Mouse (Mus musculus): ENCODE results near the gene Irgm1.
"Not testable (repeated sequence)": the region's sequence is repeated elsewhere in the genome, so short reads cannot be mapped to it uniquely, and the experiment has no call there.

Gene Irgm1

DNA sequence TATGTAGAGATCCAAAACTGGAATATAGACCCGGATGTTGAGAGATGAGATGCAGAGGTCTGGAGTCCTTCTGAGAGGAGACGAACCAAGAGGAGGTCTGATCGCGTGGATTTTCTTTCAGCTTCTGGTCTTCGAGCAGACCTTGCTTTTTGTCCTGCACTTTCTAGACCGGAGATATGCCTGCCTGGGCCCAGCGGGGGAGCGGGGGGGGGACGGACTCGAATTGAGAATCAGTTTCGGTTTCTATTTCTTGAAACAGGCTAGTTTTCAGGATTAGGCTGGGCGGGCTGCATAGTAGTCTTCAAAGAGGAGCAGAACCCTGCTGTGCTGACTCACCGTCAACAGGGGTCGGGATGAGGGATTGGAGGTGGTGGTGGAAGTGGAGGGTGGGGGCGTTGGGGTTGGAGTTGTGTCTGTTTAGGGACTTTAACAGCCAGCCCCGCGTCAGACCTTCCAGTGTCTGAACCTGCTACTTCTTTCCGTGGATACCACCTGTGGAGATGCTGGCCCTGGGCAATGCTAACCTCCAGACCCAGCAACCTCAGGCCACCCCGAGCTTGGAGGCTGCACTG lies at the start of gene Irgm1:
Gene Irgm1 (minus strand): TSS at position 483 of the 572 bp plus-strand sequence.
- peak; percentile 90 for DNase-seq (ENCODE audit: low read depth, low spot score)

DNA sequence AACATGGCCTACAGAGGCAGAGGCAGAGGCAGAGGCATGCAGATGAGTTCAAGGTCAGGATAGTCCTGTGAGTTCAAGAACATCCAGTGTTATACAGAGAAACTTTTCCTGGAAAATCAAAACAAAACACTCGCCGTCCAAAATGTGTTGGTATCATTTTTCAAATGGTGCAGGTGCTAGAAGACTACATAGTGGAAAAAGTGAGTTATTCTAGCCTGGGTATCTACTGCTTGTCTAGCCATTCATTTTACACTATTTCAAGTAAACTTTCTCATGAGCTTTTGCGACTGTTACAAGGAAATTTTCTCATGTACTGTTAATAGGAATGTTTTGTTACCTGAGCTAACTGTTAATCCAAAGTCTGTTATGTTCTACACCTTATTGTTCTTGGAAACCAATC lies 46.9 kb upstream of the Irgm1 start:
- no peak for DNase-seq (ENCODE audit: low read depth, low spot score)

DNA sequence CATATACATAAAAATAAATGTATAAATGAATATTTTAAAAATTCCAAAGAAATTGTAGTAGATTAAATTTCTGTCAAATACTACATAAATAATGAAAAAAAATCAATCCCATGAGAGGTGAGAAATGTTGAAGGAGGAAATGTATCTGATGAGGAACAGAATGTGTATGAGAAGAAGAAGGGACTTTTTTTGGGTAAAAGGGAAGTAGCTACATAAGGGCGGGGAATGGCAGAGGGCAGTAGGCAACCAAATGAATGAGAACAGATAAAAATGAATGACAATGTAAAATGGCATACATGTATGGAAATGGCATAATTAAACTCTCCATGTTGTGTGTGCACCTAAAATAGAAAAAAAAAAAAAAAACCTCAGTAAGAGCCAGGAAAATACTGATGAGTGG lies 42.1 kb upstream of the Irgm1 start:
- no peak for DNase-seq (ENCODE audit: low read depth, low spot score)

DNA sequence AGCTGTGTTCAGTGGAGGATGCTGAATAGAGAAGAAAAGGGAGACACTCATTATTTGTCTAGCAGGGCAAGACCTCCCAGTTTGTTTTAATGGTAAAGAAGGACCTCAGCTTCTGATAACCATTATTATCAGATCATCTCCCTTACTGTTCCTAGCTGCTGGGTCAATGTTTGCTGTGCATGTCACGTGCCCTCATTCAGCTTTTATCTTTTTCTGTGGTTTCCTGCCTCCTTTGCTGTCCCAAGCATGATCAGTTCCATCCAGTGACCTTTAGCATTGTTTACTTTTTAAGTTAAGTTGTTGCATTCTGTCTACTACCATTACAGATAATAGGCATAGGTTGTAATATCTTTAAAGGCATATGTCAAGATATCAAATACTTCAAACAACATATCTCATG lies 37.0 kb upstream of the Irgm1 start:
- DNase-seq (ENCODE audit: low read depth, low spot score): no peak

DNA sequence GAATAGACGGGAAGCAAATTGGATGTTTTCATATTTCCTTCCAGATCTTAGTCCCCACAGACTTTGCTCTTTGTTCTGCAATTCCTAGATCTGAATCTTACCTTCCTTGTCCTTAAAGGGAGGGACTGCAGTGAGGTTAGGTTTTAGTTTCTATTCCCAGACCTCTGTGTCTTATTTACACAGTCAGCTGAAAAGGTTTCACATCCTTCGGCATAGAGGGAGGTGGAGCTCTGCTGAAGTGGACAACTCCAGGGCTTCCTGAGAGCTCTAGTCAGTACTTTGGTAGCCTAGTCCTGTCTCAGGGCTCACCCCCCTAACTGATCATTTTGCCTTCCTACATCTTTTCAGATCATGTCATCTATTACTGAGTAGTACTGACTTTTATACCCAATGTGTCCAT lies 30.5 kb upstream of the Irgm1 start, which contains the start of gene Gm5431:
Gene Gm5431 (minus strand): TSS at position 194 of the 400 bp plus-strand sequence.
- no peak for DNase-seq (ENCODE audit: low read depth, low spot score)

DNA sequence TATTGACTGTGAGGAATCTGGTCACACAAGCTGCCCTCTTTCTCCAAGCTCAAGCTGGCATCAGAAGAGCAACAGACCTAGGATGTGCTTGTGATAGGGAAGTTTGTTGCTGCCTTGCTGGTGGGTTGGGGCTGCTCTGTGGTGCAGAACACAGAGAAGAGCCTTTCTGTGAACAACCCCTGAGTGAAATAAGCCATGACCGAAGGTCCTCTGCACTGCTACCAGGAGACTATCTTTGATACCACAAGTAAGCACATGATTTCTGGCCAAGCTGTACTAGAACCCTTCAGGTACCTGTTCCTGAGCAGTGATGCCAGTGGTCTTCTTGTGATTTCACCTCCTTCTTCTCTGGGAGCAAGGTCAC lies 30.1 kb upstream of the Irgm1 start:
- DNase-seq (ENCODE audit: low read depth, low spot score): not testable (repeated sequence)

DNA sequence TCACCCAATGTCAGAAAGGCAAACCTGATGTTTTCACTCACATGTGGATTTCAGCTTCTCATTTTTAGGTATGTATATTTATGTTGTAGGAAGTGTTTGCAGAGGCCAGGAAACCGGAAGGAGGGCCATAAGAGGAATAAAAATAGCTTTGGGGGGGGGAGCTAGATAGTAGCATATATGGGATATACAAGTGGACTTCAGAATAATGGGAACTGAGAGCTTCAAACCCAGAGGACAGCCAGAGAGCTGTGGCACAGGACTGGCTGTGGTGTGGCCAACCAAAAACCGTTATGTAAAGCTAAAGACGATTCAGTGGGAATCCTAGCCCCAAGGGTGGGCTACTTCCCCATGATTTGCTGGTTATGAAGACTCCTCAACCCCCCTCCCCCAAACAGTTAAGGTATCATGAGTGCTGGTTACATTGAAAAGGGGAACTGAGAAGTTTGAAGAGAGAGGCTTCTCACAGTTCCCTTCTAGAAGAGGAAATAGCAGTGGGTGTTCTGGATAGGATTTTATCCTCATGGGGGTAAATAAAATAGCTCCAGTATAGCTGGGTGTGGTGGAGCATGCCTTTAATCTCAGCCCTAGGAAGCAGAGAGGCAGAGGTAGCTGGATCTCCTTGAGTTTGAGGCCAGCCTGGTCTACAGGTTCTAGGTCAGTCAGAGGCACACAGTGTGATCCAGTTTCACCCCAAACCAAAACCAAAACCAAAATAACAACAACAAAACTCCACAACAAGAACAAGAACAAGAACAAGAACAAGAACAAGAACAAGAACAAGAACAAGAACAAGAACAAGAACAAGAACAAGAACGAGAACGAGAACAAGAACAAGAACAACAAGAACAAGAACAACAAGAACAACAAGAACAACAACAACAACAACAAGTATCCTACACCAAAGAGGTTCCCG lies 29.4 kb upstream of the Irgm1 start:
- not testable (repeated sequence) for DNase-seq (ENCODE audit: low read depth, low spot score)

DNA sequence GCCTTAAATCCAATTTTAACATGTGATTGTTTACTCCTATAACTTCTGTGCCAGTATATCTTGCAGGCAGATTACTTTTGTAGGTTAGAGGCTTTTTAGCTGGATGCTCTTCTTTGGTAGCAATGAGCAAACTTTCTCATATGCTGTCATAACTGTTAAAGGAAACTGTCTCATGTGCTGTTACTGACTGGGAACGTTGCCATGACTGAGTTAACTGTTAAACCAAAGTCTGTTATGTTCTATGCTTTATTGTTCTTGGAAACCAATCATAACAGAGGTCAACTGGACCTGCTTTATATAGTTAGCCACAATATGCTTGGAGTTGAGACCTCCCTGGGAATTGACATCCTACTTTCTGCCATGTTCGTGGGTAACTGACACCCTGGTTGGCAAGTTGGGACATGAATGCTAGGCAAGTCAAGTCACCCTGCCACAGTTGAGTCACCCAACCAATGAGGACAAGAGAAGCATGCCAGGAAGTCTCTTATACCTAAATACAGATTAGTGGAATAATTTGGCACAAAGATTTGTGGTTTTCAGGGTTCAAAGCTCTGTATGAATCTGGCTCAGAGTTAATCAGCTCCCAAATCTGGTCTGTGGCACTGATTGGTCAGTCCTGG lies 27.4 kb upstream of the Irgm1 start:
- DNase-seq (ENCODE audit: low read depth, low spot score): no peak

DNA sequence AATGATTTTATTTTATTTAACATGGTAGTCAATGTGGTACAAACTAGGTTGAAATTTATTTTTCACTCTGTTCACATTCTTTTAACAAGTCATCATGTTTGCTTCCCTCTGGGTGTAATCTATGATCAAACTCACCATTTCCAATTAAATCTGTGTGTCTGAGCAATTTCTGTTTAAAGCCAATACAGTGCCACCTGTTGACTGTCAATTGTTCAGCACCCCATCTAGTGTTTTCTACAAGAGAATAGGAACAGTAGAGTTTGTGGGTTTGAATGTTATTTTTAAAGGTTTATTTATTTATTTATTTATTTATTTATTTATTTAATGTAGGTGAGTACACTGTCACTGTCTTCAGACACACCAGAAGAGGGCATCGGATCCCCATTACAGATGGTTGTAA lies 5.2 kb upstream of the Irgm1 start:
- no peak for DNase-seq (ENCODE audit: low read depth, low spot score)

DNA sequence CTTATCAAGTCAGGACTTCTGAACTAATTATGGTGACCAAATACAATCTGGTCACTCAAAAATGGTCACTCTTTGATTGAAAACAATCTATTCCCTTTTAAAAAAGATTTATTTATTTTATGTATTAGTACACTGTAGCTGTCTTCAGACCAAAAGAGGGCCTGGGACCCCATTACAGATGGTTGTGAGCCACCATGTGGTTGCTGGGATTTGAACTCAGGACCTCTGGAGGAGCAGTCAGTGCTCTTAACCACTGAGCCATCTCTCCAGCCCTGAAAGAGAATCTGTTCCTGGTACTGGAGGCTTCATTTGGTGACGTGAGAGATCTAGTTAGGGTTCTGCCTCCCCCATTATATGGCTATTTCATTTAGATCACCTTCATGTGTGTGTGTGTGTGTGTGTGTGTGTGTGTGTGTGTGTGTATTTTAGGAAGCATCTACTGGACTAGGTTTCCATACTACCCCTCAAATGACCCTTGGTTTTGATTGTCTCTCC lies 3.9 kb upstream of the Irgm1 start:
- not testable (repeated sequence) for DNase-seq (ENCODE audit: low read depth, low spot score)

DNA sequence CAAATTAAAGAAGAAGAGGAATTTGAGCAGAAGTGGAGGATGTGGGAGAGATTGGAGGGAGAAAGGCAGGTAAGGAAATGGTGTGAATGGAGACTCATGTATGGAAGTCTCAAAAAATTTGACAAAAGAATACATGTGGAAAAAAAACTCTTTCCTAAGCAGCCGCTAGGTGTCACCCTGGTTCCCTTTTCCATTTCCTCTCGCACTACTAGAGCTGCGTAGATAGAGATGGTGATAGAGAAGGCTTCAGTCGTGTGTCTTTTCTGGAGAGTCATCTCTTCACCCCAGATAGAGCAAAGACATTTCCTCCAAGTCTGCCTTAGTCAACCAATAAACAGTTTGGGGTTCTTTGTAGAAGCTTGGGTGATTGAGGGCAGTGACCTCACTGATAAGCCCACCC lies 3.0 kb upstream of the Irgm1 start:
- DNase-seq (ENCODE audit: low read depth, low spot score): peak; percentile 60

DNA sequence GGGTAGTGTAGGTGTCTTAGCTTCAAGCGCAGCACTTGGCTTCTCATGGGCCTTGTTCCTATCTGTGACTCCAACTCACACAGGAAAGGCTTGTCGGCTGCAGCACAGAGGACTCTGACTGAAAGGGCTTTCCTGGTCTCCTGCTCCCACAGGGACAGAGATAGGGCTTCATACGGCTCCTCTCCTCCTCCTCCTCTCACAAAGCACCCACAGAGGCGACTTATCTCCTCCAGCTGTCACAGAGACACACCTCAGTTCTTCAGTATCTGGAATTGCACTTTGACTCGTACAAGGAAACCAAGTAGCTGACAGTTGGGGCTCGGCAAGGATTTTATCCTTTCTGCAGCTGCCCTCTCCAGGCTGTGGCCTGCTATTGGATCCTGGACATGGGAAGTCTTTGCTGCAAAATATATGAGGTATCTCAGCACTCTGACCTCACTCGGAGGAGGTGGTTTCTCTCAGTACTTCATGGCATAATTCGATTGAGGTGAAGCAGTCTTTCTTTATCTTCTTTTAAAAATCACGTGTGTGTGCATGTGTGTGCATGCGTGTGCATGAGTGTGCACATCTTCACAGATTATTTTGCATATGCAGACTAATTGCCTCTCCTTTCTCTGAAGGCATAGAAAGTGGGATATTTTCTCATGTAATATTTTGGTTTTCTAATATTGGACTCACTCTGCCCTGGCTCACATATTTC lies 2.3 kb upstream of the Irgm1 start:
- no peak for DNase-seq (ENCODE audit: low read depth, low spot score)

DNA sequence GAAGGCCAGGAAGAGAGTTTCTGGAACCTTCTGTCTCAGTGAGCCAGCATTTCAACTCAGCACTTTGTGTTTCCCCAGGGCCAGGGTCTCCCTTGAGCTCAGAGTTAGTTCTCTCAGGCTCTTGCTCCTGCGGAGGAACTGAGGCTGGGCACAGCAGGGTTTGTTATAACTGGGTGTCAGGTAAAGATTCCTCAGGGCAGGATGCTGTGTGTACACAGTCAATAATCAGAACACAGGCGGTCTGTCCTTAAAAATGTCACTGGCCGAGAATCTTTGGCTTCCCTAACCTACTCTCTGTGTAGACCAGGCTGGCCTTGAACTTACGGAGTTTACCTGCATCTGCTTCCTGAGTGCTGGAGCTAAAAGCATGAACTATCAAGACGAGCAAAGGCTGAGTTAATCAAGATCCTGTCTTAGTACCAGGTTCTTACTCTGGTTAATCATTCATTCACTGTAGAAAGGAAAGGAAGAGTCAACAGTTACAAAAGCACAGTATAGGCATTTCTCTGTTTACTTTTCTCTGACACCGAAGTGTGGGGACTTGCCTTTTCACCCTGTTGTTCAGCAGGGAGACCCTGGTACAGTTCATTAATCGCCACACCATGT lies 1.3 kb upstream of the Irgm1 start:
- no peak for DNase-seq (ENCODE audit: low read depth, low spot score)

DNA sequence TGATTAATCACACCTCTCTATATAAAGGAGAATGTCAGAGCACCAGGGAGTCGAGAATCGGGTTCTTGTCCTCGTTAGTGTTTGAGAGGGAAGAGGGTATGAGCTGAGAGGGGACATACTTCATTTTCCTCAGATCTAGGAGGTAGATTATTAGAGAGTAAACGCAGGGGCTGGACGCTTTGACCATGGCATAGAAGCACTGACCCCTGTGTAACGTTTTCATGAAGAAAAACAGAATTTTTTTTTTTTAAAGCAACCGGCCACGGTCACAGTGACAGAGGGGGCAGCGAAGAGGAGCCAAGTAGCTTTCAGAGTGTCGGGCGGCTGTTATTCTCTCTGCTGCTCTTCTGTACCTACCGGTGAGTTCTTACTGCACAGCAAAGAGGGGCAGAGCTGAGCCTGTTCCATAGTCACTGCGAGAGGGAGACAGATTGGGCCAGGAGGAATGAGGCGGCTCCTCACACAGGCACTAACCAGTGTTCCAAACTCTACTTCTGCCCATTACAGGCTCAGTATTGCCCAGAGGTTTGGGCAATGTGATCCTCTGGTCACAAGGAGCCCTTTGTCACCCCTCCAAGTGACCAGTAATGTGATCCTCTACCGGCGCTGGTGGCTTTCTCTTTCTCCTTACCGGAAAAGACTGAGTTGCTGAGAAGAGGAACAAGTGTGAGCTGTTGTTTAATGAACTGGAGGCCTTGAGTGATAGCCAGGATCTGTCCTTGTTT lies 496 bp upstream of the Irgm1 start:
- DNase-seq (ENCODE audit: low read depth, low spot score): peak; percentile 24

DNA sequence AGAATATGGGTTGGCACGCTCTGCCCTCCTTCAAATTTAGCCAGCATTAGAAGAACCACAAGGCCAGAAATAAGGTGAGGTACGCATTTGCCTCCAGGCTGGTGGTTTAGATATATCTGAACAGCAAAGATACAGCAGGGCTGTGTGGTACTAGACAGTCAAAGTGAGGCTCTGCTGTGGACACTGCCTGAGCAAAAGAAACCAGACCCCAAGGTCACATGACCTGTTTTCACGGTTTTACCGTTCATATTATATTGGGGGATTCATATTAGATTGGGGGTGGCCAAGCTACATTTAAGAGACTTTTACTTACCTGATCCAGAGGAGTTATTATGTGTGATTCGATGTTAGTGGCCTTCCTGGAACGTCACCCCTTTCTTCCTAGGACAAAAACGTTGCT lies 702 bp downstream of the Irgm1 start:
- DNase-seq (ENCODE audit: low read depth, low spot score): no peak

DNA sequence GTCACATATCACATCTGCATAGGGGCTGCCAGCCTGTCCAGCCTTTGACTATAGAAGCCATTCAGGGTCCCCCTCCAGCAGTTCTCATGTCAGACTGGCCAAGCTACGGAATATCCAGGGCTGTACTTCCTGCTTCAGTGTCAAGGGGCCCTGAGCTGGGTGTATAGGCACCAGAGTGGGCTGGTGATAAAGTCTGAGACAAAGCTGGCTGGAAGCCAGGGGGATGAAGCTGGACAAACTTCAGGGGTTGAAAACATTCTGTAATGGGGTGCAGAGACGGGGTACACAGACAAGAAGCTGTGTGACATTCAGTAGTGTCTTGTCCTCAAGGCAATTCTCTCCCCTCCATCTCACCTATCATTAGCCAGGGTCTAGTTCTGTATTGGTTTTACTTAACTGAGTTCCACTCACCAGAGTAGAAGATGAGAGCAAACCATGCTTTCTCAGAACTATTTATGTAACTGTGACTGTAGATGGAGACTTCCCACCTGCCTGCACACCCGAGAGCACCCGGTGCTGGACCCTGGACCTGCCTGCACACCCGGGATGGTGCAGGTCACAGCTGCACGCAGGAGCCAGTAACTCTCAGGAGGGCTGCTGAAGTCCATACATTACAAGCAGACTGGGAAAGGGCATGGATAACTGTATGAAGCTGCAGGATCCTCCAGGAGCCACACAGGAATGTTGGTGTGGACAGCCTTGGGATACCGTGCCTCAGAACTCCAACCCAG lies 1.9 kb downstream of the Irgm1 start:
- DNase-seq (ENCODE audit: low read depth, low spot score): no peak

DNA sequence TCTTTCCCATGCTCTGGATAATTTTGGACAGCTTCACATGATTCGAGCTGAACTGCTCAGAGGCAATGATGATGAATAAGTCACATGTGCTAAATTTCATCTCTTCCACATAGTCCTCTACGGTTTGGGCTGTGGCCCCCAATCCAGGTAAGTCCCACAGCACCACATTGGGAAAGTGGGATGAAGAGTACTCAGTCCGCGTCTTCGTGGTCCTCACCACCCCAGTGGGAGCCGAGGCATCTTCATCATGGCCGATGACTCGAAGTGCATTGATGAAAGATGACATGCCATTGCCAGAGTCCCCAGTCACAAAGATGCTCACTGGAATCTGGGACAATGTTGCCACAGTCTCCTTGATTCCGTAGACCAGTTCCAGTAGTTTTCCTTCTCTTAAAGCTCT lies 5.0 kb downstream of the Irgm1 start:
- no peak for DNase-seq (ENCODE audit: low read depth, low spot score)

DNA sequence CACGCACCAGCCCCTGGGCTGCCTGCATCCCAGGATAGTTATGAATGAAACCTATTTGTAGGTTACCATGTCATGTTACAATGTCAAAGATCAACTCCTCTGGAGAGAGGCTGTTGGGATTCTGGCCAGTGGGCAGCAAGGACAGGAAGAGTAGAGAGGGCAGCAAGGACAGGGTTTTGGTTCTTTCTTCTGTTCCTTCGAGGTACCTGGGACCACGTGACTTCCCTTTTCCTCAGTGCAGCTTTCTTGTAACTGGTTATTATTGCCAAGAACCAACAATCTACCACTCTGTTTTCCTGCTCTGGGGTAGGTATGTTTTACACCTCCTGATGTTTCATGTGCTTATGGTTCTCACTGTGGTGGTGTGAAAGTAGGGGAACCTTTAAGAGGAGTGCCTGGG lies 7.7 kb downstream of the Irgm1 start:
- DNase-seq (ENCODE audit: low read depth, low spot score): no peak

DNA sequence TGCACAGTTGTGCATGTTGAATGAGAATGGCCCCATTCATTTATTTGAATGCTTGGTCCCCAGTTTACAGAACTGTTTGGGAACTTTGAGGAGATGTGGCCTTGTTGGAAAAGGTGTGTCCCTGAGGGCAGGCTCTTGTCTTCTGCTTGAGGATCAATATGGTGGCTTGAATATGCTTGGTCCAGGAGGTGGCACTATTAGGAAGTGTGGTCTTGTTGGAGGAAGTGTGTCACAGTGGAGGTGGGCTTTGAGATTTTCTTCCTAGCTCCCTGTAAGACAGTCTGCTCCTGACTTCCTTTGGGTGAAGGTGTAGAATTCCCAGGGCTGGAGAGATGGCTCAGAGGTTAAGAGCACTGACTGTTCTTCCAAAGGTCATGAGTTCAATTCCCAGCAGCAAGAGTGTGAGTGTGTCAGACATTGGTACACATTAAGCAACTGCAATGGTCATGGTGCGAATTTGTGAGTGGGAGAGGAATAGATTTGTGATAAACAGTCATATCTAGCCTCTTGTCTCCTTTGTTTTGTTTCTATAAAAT lies 8.6 kb downstream of the Irgm1 start:
- DNase-seq (ENCODE audit: low read depth, low spot score): peak; percentile 55

DNA sequence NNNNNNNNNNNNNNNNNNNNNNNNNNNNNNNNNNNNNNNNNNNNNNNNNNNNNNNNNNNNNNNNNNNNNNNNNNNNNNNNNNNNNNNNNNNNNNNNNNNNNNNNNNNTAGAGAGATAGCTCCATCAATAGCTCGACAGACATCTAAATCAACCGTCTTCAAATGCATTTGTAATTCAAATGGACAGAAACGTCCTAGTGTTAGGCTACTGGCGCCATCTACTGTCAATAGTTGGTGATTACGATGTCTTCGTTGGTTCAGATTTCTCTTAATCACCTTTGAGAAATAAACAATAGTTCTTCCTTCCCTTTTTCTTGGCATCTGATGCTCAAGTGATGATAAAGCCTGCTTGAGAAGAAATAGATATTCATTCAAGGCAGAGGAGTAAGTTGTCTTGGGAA lies 12.5 kb downstream of the Irgm1 start:
- peak; percentile 74 for DNase-seq (ENCODE audit: low read depth, low spot score)

Measured in R1 (cell line).